Mouse (Mus musculus) liver, embryonic 13.5 days (tissue): ENCODE results near the gene Diras1. TPM values are rescaled to one million over a fixed set of nuclear protein-coding genes. Genes with fewer than 3 reads are reported as not detected.

Source experiments
- ATAC-seq: fragments of 200-750 bp; cut with Nextera tagmentation; 2 replicates; pipeline ENCODE4 v1.8.0; 2017; ENCODE audit warnings: low read depth, mild to moderate bottlenecking, moderate number of reproducible peaks, moderate library complexity
- DNase-seq: peaks from one replicate; pipeline ENCODE4 v3.0.0; 2022
- H3K27ac ChIP-seq: fragments of 300-500 bp; sonication (generic); 2 replicates; pipeline ENCODE4 v1.5.1; 2015; ENCODE audit warnings: moderate library complexity, mild to moderate bottlenecking, inconsistent platforms
- H3K27me3 ChIP-seq: fragments of 300-500 bp; sonication (generic); 2 replicates; pipeline ENCODE4 v1.6.1; 2015; ENCODE audit warnings: mild to moderate bottlenecking, inconsistent platforms
- H3K36me3 ChIP-seq: fragments of 300-500 bp; sonication (generic); 2 replicates; pipeline ENCODE4 v1.6.1; 2015; ENCODE audit warnings: mild to moderate bottlenecking, inconsistent platforms
- H3K4me1 ChIP-seq: fragments of 300-500 bp; sonication (generic); replicated peaks from 2 replicates; pipeline ENCODE4 v1.6.1; 2015; ENCODE audit warnings: inconsistent platforms
- H3K4me2 ChIP-seq: fragments of 300-500 bp; sonication (generic); 2 replicates; pipeline ENCODE4 v1.6.1; 2015; ENCODE audit warnings: inconsistent platforms, mild to moderate bottlenecking, moderate library complexity
- H3K4me3 ChIP-seq: fragments of 300-500 bp; sonication (generic); replicated peaks from 2 replicates; pipeline ENCODE4 v1.5.1; 2015; ENCODE audit warnings: mild to moderate bottlenecking, inconsistent platforms
- H3K9ac ChIP-seq: fragments of 300-500 bp; sonication (generic); 2 replicates; pipeline ENCODE4 v1.6.1; 2015; ENCODE audit warnings: mild to moderate bottlenecking, inconsistent platforms
- H3K9me3 ChIP-seq: fragments of 300-500 bp; sonication (generic); replicated peaks from 2 replicates; pipeline ENCODE4 v1.6.1; 2016; ENCODE audit warnings: inconsistent platforms
- WGBS: fragments of 180-500 bp; shearing (Covaris S2); methylation state at CpG from one replicate; pipeline ENCODE4 v1.1.7; 2015; ENCODE audit not compliant: insufficient replicate concordance; 5-methylcytosine and 5-hydroxymethylcytosine counted together
- polyA plus RNA-seq: library from polyadenylated mRNA; unstranded; fragments of >200 nt; fragmentation: Nextera tagmentation; extraction: Ambion mirVana; gene quantifications from 2 replicates; pipeline ENCODE4 v1.2.1, GENCODE M21; 2015

Diras1 gene
- polyA plus RNA-seq, 1 experiment from 2014 or later, result 0.06 TPM

DNA sequence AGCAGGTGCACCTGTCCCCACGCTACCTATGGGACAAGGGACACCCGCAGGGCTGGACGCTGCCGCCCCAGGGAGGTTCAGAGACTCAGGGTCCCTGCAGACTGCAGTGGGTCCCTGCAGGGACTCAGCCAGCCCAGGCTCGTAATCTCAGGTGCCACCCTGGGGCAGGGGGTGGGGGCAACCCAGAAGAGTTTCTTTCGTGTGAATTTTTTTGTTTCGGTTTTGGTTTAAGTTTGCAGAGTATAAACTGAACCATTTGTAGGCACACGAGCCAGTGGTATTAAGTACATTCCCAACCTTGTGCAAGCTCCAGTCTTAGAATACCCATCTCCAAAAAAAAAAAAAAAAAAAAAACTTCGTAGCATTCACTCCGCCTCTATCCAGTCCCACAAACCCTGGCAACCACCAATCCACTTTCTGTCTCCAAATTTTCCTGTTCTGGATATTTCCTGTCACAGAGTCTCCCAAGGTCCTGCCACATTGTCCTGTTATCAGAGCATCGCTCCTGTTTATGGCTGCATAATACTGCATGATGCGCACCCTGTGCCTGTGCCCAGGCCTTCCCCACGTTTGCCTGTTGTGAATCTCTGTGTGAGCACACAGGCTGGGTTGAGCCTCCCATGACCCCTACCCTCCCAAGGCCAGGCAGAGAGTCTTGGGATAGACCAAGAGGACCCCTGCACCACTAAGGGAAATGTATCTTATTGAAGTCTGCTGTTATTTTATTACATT lies 39.3 kb downstream of the Diras1 start:
- H3K27me3 ChIP-seq, result peaks cover 58% of the 10 kb centered on the region
- H3K36me3 ChIP-seq, result no peaks in the 10 kb centered on the region
- 29% methylated on average over 13 of the region's 13 CpGs for WGBS
- peak overlapping the region; percentile 44 for H3K4me3 ChIP-seq
- ATAC-seq (no peak), DNase-seq (no peak)
- no peak overlapping the region for H3K27ac ChIP-seq
- H3K9ac ChIP-seq, result peak overlapping the region; percentile 34; the same call in 1 of the 2 replicates
- peaks cover 19% of the 10 kb centered on the region for H3K4me1 ChIP-seq
- H3K9me3 ChIP-seq, result no peaks in the 10 kb centered on the region
- peak overlapping the region; percentile 59 for H3K4me2 ChIP-seq

DNA sequence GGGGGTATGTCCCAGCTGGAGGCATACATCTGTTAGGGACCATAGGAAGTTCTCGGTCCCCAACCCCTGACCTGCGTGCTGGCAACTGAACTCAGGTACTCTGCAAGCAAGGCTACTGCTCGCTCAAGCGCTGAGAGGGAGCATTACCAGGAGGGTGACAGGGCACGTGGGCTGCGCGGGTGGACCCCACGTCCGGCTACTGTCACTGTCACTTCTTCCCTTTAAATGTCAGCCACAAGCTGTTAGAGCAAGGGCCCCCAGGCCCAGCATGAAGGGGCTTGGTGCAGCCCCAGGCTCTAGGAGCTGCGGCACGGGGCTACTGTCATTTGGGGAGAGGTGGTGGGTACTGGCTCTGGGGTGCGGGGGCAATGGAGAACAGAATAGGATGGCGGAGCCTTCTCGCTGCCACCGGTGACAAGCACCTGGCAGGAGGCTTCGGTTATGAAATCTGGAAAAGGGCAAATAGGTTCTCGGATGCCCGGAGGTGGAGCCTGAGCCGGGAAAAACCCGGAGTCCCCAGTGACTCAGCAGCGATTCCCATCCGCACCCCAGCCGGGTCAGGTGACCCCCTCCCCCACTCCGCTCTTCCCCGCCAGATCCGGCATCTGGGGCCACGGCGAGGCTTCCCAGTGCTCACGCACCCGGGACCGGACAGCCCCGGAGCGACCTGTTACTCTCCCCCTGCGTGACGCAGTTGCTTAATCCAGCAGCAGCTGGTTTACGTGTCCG lies 40.1 kb downstream of the Diras1 start:
- no peak for DNase-seq
- peak overlapping the region; percentile 44 for H3K4me3 ChIP-seq
- peak overlapping the region; percentile 59 for H3K4me2 ChIP-seq
- peak overlapping the region; percentile 34; the same call in 1 of the 2 replicates for H3K9ac ChIP-seq
- H3K9me3 ChIP-seq, result no peaks in the 10 kb centered on the region
- 9% methylated on average over 37 of the region's 37 CpGs for WGBS
- H3K36me3 ChIP-seq, result no peaks in the 10 kb centered on the region
- H3K27ac ChIP-seq, result no peak overlapping the region
- H3K4me1 ChIP-seq, result peaks cover 19% of the 10 kb centered on the region
- no peak for ATAC-seq
- H3K27me3 ChIP-seq, result peaks cover 58% of the 10 kb centered on the region

DNA sequence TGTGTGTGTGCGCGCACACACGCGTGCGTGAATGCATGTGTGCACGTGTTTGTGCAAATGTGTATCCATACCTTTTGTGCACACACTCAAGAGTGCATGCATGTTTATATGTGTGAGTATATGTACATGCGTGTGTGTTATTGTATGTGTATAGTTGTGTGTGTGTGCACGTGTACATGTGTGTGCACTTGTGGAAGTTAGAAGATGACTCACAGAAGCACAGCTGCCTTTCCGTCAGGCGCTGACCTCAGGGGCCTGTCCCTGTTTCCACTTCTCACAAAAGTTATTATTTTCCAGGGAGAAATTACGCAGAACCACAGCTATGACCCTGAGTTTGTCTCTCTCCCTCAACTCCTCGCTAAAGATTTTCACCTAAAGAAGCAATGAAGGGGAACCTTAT lies 41.2 kb downstream of the Diras1 start:
- no peak for DNase-seq
- no peaks in the 10 kb centered on the region for H3K36me3 ChIP-seq
- peaks cover 19% of the 10 kb centered on the region for H3K4me1 ChIP-seq
- ATAC-seq, result no peak
- no peak overlapping the region for H3K4me2 ChIP-seq
- no peak overlapping the region for H3K4me3 ChIP-seq
- H3K27ac ChIP-seq, result no peak overlapping the region
- no peak overlapping the region for H3K9ac ChIP-seq
- no peaks in the 10 kb centered on the region for H3K9me3 ChIP-seq
- 77% methylated on average over 12 of the region's 12 CpGs for WGBS
- peaks cover 58% of the 10 kb centered on the region for H3K27me3 ChIP-seq

DNA sequence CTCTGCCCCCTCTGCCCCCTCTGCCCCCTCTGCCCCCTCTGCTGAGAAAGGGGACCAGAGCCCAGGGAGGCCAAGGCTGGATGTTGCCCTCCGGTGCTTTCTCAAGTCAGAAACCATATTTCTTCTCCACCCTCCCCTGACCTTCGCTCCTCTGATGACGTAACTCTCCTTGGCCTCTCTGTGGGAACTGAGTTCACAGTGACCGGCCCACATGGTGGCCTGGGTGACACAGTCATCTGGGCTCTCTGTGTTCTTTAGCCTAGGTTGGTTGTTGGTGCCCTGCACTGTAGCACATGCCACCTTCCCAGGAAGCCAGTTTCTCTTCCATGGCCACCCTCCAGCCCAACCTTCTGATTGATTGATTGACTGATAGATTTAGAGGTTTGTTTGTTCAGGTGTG lies 43.1 kb downstream of the Diras1 start:
- ATAC-seq (no peak), DNase-seq (no peak)
- Histone ChIP-seq H3K9me3 (no peaks in the 10 kb centered on the region), H3K4me1 (peaks cover 16% of the 10 kb centered on the region), H3K4me2 (no peak overlapping the region), H3K36me3 (no peaks in the 10 kb centered on the region), H3K4me3 (no peak overlapping the region), H3K27ac (no peak overlapping the region), H3K27me3 (peaks cover 52% of the 10 kb centered on the region), H3K9ac (no peak overlapping the region)
- WGBS, result 47% methylated on average over 4 of the region's 4 CpGs

DNA sequence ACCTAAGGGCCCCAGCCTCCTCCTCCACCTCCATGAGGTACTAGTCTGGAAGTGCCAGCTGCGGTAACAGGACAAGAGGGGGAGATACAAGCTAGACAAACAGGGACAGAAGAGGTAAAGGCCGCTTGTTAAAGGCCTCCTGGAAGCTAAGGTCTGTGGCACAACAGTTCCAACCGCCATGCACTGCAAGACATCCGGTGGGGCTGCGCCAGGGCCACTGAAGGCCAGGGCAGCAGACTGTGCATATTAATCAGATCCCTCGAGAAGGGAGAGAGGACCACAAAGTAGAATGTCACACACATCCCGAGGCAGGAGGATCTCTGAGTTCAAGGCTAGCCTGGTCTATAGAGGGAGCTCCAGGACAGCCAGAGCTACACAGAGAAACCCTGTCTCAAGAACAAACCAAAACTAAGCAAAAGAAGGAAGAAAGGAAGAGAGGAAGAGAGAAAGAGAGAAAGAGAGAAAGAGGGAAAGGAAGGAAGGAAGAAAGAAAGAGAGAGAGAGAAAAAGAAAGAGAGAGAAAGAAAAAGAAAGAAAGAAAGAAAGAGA lies 43.8 kb downstream of the Diras1 start:
- no peak overlapping the region for H3K9ac ChIP-seq
- no peak for ATAC-seq
- H3K36me3 ChIP-seq, result no peaks in the 10 kb centered on the region
- no peak overlapping the region for H3K4me2 ChIP-seq
- H3K9me3 ChIP-seq, result no peaks in the 10 kb centered on the region
- no peak for DNase-seq
- peaks cover 16% of the 10 kb centered on the region for H3K4me1 ChIP-seq
- WGBS, result 34% methylated on average over 7 of the region's 7 CpGs
- no peak overlapping the region for H3K27ac ChIP-seq
- peaks cover 45% of the 10 kb centered on the region for H3K27me3 ChIP-seq
- H3K4me3 ChIP-seq, result no peak overlapping the region

DNA sequence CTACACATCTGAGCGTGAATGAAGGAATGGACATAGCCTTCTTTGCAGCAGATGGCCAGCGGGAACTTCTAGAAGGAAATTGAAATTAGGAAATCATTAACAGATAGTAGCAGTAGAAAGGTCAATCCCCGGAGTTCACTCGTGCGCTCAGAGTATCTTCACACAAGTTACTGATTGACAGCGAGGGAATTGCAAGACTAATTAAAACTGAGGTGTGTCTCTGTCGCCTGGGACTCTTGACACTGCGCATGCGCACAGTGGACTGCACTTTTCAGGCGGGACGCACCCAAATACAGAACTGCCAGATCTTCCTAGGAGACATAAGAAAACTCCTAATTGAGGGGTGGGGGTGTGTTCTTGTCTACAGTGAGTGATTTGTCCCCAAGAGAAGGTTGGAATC lies 50.0 kb downstream of the Diras1 start:
- Histone ChIP-seq H3K27me3 (no peaks in the 10 kb centered on the region), H3K4me1 (peaks cover 14% of the 10 kb centered on the region), H3K9ac (no peak overlapping the region), H3K27ac (no peak overlapping the region), H3K4me3 (no peak overlapping the region), H3K36me3 (no peaks in the 10 kb centered on the region), H3K9me3 (no peaks in the 10 kb centered on the region), H3K4me2 (no peak overlapping the region)
- 72% methylated on average over 11 of the region's 11 CpGs for WGBS
- DNase-seq, result no peak
- no peak for ATAC-seq

DNA sequence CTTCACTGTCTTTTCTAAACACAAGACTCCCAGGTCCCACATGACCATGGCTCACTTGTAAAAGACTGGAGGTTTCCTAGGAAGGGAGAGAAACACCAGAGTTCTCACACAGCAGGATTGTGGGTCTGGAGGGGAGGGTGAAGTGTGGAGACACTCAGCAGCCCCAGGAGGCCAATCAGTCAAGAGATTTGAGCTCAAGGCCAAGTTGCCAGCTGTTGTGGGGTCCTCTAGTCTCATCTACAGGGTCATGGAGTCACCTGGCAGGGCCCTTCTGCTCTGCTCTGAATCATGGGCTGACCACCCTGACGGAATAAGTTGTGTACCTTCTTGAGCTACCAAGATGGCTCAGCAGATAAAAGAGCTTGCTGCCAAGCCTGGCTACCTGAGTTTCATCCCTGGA lies 51.7 kb downstream of the Diras1 start:
- Histone ChIP-seq H3K4me3 (no peak overlapping the region), H3K4me1 (peaks cover 14% of the 10 kb centered on the region), H3K27me3 (no peaks in the 10 kb centered on the region), H3K4me2 (no peak overlapping the region), H3K36me3 (no peaks in the 10 kb centered on the region), H3K27ac (no peak overlapping the region), H3K9me3 (no peaks in the 10 kb centered on the region), H3K9ac (no peak overlapping the region)
- DNase-seq (no peak), ATAC-seq (no peak)
- WGBS, result 69% methylated on average over 1 of the region's 1 CpGs

DNA sequence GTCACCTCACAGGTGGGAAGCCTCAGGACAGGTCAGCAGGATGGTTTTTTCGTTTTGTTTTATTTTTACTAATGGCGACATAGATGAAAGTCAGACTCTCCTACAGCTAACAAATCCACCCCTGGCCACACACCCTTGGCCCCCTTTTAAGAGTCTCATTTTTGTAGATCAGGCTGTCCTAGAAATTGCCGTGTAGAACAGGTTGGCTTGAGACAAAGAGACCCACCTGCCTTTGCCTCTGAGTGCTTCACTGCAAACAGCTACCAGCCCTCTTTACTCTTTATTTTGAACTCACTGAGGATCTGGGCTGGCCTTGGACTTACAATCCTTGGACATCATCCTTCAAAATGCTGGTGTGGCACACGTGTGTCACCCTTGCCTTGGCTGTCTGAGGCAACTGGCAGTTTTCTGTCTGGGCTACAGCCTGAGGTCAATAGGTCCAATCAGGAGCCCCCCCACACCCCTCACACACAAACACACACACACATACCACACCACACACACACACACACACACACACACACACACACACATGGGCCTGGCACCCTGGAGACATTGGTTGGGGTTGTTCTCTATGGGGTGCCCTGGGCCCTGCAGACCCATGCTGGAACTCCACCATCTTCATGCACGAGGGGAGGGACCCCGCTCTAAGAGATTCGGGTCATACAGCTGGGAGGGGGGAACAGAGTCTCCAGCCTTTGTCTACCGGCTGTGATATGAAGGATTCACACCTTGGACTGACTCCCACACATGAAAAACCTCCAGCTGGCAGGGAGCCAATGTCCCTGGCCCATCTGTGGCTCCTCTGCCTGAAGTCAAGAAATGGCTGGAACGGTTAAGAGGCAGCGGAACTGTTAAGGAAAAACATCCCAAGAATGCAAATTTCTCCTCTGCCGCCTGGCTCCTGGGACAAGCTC lies 53.1 kb downstream of the Diras1 start:
- Histone ChIP-seq H3K27ac (no peak overlapping the region), H3K4me3 (no peak overlapping the region), H3K4me2 (no peak overlapping the region), H3K27me3 (no peaks in the 10 kb centered on the region), H3K4me1 (peaks cover 18% of the 10 kb centered on the region), H3K9ac (no peak overlapping the region), H3K9me3 (no peaks in the 10 kb centered on the region), H3K36me3 (no peaks in the 10 kb centered on the region)
- ATAC-seq (no peak), DNase-seq (no peak)
- WGBS, result 52% methylated on average over 11 of the region's 11 CpGs

DNA sequence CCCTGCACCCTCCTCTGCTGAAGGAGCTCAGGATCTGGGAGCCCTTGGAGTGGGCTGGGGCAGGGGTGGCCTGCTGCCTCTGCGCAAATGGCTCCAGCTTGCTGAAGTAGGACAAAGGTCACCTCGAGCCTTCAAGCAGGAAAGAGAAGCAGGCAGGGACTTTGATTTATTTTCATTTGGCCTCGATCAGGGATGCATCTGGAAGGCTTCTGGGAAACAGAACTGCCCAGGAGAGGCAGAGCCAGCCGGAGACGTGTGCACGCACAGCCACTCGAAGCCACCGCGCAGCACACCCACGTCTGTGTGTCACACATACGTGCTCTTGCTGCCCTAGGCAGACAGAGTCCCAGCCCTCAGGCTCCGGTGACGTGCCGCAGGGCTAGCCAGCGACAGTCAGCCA lies 53.9 kb downstream of the Diras1 start:
- H3K27ac ChIP-seq, result no peak overlapping the region
- no peaks in the 10 kb centered on the region for H3K27me3 ChIP-seq
- H3K9ac ChIP-seq, result no peak overlapping the region
- no peaks in the 10 kb centered on the region for H3K9me3 ChIP-seq
- ATAC-seq (no peak), DNase-seq (no peak)
- peaks cover 25% of the 10 kb centered on the region for H3K4me1 ChIP-seq
- no peak overlapping the region for H3K4me3 ChIP-seq
- 70% methylated on average over 15 of the region's 15 CpGs for WGBS
- H3K4me2 ChIP-seq, result no peak overlapping the region
- H3K36me3 ChIP-seq, result no peaks in the 10 kb centered on the region

DNA sequence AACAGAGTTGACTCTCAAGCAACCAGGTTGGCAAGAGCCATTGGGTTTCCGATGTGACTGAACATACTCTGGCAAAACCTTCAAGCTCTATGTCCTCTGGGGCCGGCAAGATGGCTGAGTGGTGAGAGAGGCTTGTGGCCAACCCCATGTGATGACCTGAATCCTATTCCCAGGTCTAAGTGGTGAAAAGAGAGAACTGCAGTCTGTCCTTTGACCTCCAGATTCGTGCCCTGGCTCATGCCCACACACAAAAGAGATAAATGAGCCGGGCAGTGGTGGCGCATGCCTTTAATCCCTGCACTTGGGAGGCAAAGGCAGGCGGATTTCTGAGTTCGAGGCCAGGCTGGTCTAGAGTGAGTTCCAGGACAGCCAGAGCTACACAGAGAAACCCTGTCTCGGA lies 55.3 kb downstream of the Diras1 start:
- WGBS, result 62% methylated on average over 8 of the region's 8 CpGs
- no peaks in the 10 kb centered on the region for H3K9me3 ChIP-seq
- H3K27me3 ChIP-seq, result no peaks in the 10 kb centered on the region
- no peak overlapping the region for H3K9ac ChIP-seq
- H3K4me2 ChIP-seq, result no peak overlapping the region
- no peak overlapping the region for H3K4me3 ChIP-seq
- ATAC-seq, result no peak
- no peak overlapping the region for H3K27ac ChIP-seq
- H3K4me1 ChIP-seq, result peaks cover 25% of the 10 kb centered on the region
- DNase-seq, result no peak
- H3K36me3 ChIP-seq, result no peaks in the 10 kb centered on the region
